Mouse (Mus musculus) midbrain, embryonic 15.5 days (tissue): ENCODE measurements around the gene Cdsn. TPM values are rescaled to one million over a fixed set of nuclear protein-coding genes. Genes with fewer than 3 reads are reported as not detected.

Source experiments
- ATAC-seq: fragments of 200-750 bp; cut with Nextera tagmentation; replicated peaks from 2 replicates; pipeline ENCODE4 v1.8.0; 2017; ENCODE audit warnings: moderate TSS enrichment
- H3K27ac ChIP-seq: fragments of 300-500 bp; sonication (generic); 2 replicates; pipeline ENCODE4 v1.5.1; 2015; ENCODE audit warnings: mild to moderate bottlenecking, inconsistent platforms
- H3K27me3 ChIP-seq: fragments of 300-500 bp; sonication (generic); replicated peaks from 2 replicates; pipeline ENCODE4 v1.6.1; 2015; ENCODE audit warnings: inconsistent platforms
- H3K36me3 ChIP-seq: fragments of 300-500 bp; sonication (generic); replicated peaks from 2 replicates; pipeline ENCODE4 v1.6.1; 2015; ENCODE audit warnings: inconsistent platforms
- H3K4me1 ChIP-seq: fragments of 300-500 bp; sonication (generic); 2 replicates; pipeline ENCODE4 v1.6.1; 2015; ENCODE audit warnings: inconsistent platforms
- H3K4me2 ChIP-seq: fragments of 300-500 bp; sonication (generic); 2 replicates; pipeline ENCODE4 v1.6.1; 2015; ENCODE audit warnings: inconsistent platforms, mild to moderate bottlenecking, moderate library complexity
- H3K4me3 ChIP-seq: fragments of 300-500 bp; sonication (generic); 2 replicates; pipeline ENCODE4 v1.5.1; 2015; ENCODE audit warnings: mild to moderate bottlenecking, inconsistent platforms
- H3K9ac ChIP-seq: fragments of 300-500 bp; sonication (generic); 2 replicates; pipeline ENCODE4 v1.6.1; 2015; ENCODE audit warnings: mild to moderate bottlenecking, inconsistent platforms
- H3K9me3 ChIP-seq: fragments of 300-500 bp; sonication (generic); 2 replicates; pipeline ENCODE4 v1.6.1; 2016; ENCODE audit warnings: inconsistent platforms
- WGBS: fragments of 180-500 bp; shearing (Covaris S2); methylation state at CpG from one replicate; pipeline ENCODE4 v1.1.7; 2015; ENCODE audit warnings: mixed read lengths; 5-methylcytosine and 5-hydroxymethylcytosine counted together
- polyA plus RNA-seq: library from polyadenylated mRNA; unstranded; fragments of >200 nt; fragmentation: Nextera tagmentation; extraction: Ambion mirVana; gene quantifications from 2 replicates; pipeline ENCODE4 v1.2.1, GENCODE M21; 2015

Cdsn gene
- polyA plus RNA-seq, 1 experiment from 2014 or later = 0.06 TPM

- no peak overlapping the region for H3K27ac ChIP-seq
- H3K36me3 ChIP-seq = no peaks in the 10 kb centered on the region
- peaks cover 16% of the 10 kb centered on the region for H3K4me1 ChIP-seq
- H3K4me2 ChIP-seq = no peak overlapping the region
- no peak for ATAC-seq
- H3K27me3 ChIP-seq = 0 out of 2 replicates have a peak, but pooled peaks cover 2% of the 10 kb centered on the region
- no peak overlapping the region for H3K9ac ChIP-seq
- H3K4me3 ChIP-seq = no peak overlapping the region
- 56% methylated on average over 6 of the region's 6 CpGs for WGBS
- H3K9me3 ChIP-seq = no peaks in the 10 kb centered on the region
These were observed 37.2 kb upstream of the Cdsn start for GRCm38 (mm10) chr17:35514756-35515155.

- Histone ChIP-seq H3K27me3 (0 out of 2 replicates have a peak, but pooled peaks cover 2% of the 10 kb centered on the region), H3K9ac (peak overlapping the region; percentile 27; the same call in 1 of the 2 replicates), H3K36me3 (no peaks in the 10 kb centered on the region), H3K4me2 (peak overlapping the region; percentile 89), H3K9me3 (no peaks in the 10 kb centered on the region), H3K4me3 (peak overlapping the region; percentile 62), H3K27ac (no peak overlapping the region), H3K4me1 (peaks cover 16% of the 10 kb centered on the region)
- peak; percentile 24; the same call in 1 of the 2 replicates for ATAC-seq
- WGBS = 7% methylated on average over 25 of the region's 25 CpGs
These were observed 35.9 kb upstream of the Cdsn start for GRCm38 (mm10) chr17:35515911-35516640.

- Histone ChIP-seq H3K4me2 (peak within 1 kb of the TSS; percentile 89), H3K27me3 (0 out of 2 replicates have a peak, but pooled peaks cover 2% of the 10 kb centered on the region), H3K27ac (no peak within 1 kb of the TSS), H3K36me3 (no peaks in the 10 kb centered on the region), H3K4me3 (peak within 1 kb of the TSS; percentile 62), H3K4me1 (peaks cover 16% of the 10 kb centered on the region), H3K9me3 (no peaks in the 10 kb centered on the region), H3K9ac (peak within 1 kb of the TSS; percentile 27; the same call in 1 of the 2 replicates)
- ATAC-seq = peak; percentile 95
- WGBS = under 1% methylated on average over 67 of the region's 67 CpGs
These were observed 35.1 kb upstream of the Cdsn start, which contains the start of the genes Tcf19 and Cchcr1 for GRCm38 (mm10) chr17:35516652-35517500. TSS of gene Tcf19 (minus strand) at chr17:35516824. TSS of gene Cchcr1 (plus strand) at chr17:35517100.

DNA sequence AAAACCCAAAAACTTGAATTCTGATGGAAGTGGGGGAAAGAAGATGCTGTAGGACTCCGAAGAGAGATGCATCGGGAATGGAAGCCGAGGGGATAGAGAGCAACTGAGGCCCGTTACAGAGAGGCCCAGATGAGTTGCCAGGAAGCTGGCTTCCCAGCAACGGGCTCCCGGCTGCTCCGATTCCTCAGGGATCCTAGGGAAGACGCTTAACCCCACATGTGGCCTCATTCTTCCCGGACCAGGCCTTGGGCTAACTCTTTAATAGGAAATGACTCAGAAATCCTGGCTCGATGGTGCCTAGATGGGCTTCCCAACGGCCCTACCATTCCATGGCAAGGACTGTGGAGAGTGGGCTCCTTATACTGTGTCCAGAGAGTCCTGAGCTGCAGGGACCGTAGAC, 34.4 kb upstream of the Cdsn start:
- Histone ChIP-seq H3K9ac (no peak overlapping the region), H3K36me3 (no peaks in the 10 kb centered on the region), H3K27me3 (0 out of 2 replicates have a peak, but pooled peaks cover 2% of the 10 kb centered on the region), H3K27ac (no peak overlapping the region), H3K4me2 (peak overlapping the region; percentile 89), H3K4me3 (peak overlapping the region; percentile 62), H3K9me3 (no peaks in the 10 kb centered on the region), H3K4me1 (peaks cover 16% of the 10 kb centered on the region)
- ATAC-seq = no peak
- WGBS = 9% methylated on average over 12 of the region's 12 CpGs

DNA sequence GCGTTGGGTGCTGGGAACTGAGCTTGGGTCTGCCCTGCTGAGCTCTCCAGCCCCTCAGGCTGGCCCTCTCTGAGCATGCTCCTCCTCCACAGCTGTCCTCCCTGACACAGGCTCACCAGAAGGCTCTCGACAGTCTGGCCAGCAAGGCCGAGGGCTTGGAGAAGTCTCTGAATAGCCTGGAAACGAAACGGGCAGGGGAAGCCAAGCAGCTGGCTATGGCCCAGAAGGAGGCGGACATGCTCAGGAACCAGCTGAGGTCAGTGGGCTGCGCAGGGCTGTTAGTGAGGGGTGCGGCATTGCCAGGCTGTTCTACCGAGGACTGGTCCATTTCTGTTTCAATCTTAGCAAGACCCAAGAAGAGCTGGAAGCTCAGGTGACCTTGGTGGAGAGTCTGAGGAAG, 27.6 kb upstream of the Cdsn start:
- no peak overlapping the region for H3K4me2 ChIP-seq
- no peaks in the 10 kb centered on the region for H3K27me3 ChIP-seq
- no peak for ATAC-seq
- H3K4me1 ChIP-seq = no peaks in the 10 kb centered on the region
- H3K9me3 ChIP-seq = no peaks in the 10 kb centered on the region
- H3K36me3 ChIP-seq = no peaks in the 10 kb centered on the region
- H3K4me3 ChIP-seq = no peak overlapping the region
- H3K27ac ChIP-seq = no peak overlapping the region
- no peak overlapping the region for H3K9ac ChIP-seq
- 88% methylated on average over 9 of the region's 9 CpGs for WGBS

GRCm38 (mm10) chr17:35526644-35527043, 25.3 kb upstream of the Cdsn start:
- H3K4me3 ChIP-seq = no peak overlapping the region
- no peak overlapping the region for H3K4me2 ChIP-seq
- H3K4me1 ChIP-seq = peaks cover 3% of the 10 kb centered on the region; the same call in 1 of the 2 replicates
- ATAC-seq = no peak
- no peak overlapping the region for H3K9ac ChIP-seq
- H3K27ac ChIP-seq = no peak overlapping the region
- no peaks in the 10 kb centered on the region for H3K36me3 ChIP-seq
- WGBS = 86% methylated on average over 8 of the region's 8 CpGs
- no peaks in the 10 kb centered on the region for H3K9me3 ChIP-seq
- H3K27me3 ChIP-seq = no peaks in the 10 kb centered on the region

GRCm38 (mm10) chr17:35532360-35532759, 19.6 kb upstream of the Cdsn start:
- WGBS = 25% methylated on average over 3 of the region's 3 CpGs
- no peak for ATAC-seq

GRCm38 (mm10) chr17:35532901-35533300, 19.0 kb upstream of the Cdsn start, which contains the start of gene Psors1c2:
TSS of gene Psors1c2 (plus strand) at chr17:35533201.
- H3K4me3 ChIP-seq = no peak within 1 kb of the TSS

More at GRCm38 (mm10) chr17:35532360-35532759, 19.6 kb upstream of the Cdsn start:
- H3K27ac ChIP-seq = no peak overlapping the region
- H3K4me1 ChIP-seq = peaks cover 3% of the 10 kb centered on the region; the same call in 1 of the 2 replicates
- H3K9me3 ChIP-seq = no peaks in the 10 kb centered on the region
- H3K4me3 ChIP-seq = no peak overlapping the region
- H3K9ac ChIP-seq = no peak overlapping the region
- no peak overlapping the region for H3K4me2 ChIP-seq
- H3K27me3 ChIP-seq = no peaks in the 10 kb centered on the region
- H3K36me3 ChIP-seq = no peaks in the 10 kb centered on the region

DNA sequence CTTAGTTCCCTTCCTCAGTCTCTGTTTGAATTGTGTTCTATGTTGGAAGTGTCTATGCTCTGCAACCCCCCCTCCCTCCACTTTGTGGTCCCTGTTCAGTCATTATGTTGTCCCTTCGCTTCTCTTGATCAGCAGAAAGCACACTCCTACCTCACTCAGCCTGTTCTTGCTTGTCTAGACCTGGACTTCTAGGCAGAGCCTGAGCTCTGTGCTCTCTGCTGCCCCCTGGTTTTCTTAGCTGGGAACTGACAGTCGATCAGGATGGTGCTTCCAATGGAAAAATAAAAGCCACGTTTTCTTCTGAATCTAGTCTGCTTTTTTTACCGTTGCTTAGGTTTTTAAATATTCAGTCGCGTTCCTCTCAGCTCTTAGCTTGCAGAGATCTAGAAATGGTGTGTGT, 17.6 kb upstream of the Cdsn start:
- WGBS = 11% methylated on average over 6 of the region's 6 CpGs
- Histone ChIP-seq H3K4me1 (peaks cover 3% of the 10 kb centered on the region; the same call in 1 of the 2 replicates), H3K4me2 (no peak overlapping the region), H3K27me3 (no peaks in the 10 kb centered on the region), H3K36me3 (no peaks in the 10 kb centered on the region), H3K9me3 (no peaks in the 10 kb centered on the region), H3K4me3 (no peak overlapping the region), H3K27ac (no peak overlapping the region), H3K9ac (no peak overlapping the region)
- peak; percentile 75 for ATAC-seq

More at GRCm38 (mm10) chr17:35532901-35533300, 19.0 kb upstream of the Cdsn start, which contains the start of gene Psors1c2:
- peaks cover 3% of the 10 kb centered on the region; the same call in 1 of the 2 replicates for H3K4me1 ChIP-seq
- H3K4me2 ChIP-seq = no peak within 1 kb of the TSS
- no peaks in the 10 kb centered on the region for H3K27me3 ChIP-seq
- 54% methylated on average over 7 of the region's 7 CpGs for WGBS
- ATAC-seq = no peak
- H3K36me3 ChIP-seq = no peaks in the 10 kb centered on the region
- H3K9ac ChIP-seq = no peak within 1 kb of the TSS
- no peaks in the 10 kb centered on the region for H3K9me3 ChIP-seq
- H3K27ac ChIP-seq = no peak within 1 kb of the TSS

DNA sequence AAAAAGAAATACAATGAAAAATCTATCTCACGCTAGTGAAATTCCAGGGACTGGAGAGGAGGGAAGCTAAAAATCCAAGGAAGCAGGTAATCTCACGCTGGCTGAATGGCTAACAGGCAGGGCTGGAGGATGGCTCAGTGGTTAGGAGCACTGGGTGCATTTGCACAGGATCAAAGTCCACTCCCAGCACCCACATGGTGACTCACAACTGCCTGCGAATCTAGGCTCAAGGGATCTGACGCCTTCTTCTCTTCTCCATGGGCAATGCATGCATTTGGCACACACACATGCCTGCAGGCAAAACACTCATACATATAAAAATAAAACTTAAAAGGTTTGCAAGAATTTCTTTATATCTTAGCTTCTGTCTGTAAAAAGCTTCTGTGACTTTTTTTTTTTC, 14.5 kb upstream of the Cdsn start:
- H3K9ac ChIP-seq = no peak overlapping the region
- H3K9me3 ChIP-seq = no peaks in the 10 kb centered on the region
- no peak for ATAC-seq
- H3K4me3 ChIP-seq = no peak overlapping the region
- no peak overlapping the region for H3K4me2 ChIP-seq
- no peak overlapping the region for H3K27ac ChIP-seq
- H3K36me3 ChIP-seq = no peaks in the 10 kb centered on the region
- 90% methylated on average over 4 of the region's 4 CpGs for WGBS
- no peaks in the 10 kb centered on the region for H3K27me3 ChIP-seq
- H3K4me1 ChIP-seq = no peaks in the 10 kb centered on the region

GRCm38 (mm10) chr17:35538476-35538875, 13.5 kb upstream of the Cdsn start:
- no peaks in the 10 kb centered on the region for H3K27me3 ChIP-seq
- H3K4me1 ChIP-seq = peaks cover 5% of the 10 kb centered on the region; the same call in 1 of the 2 replicates
- H3K9ac ChIP-seq = no peak overlapping the region
- H3K4me2 ChIP-seq = no peak overlapping the region
- H3K27ac ChIP-seq = no peak overlapping the region
- 80% methylated on average over 1 of the region's 1 CpGs for WGBS
- H3K9me3 ChIP-seq = no peaks in the 10 kb centered on the region
- no peak for ATAC-seq
- no peak overlapping the region for H3K4me3 ChIP-seq
- no peaks in the 10 kb centered on the region for H3K36me3 ChIP-seq

GRCm38 (mm10) chr17:35539540-35539939, 12.4 kb upstream of the Cdsn start:
- WGBS = 55% methylated on average over 10 of the region's 10 CpGs
- no peak for ATAC-seq
- H3K9me3 ChIP-seq = no peaks in the 10 kb centered on the region
- H3K9ac ChIP-seq = no peak overlapping the region
- H3K4me1 ChIP-seq = peaks cover 7% of the 10 kb centered on the region; the same call in 1 of the 2 replicates
- no peak overlapping the region for H3K4me3 ChIP-seq
- H3K27ac ChIP-seq = no peak overlapping the region
- H3K4me2 ChIP-seq = no peak overlapping the region
- no peaks in the 10 kb centered on the region for H3K27me3 ChIP-seq
- no peaks in the 10 kb centered on the region for H3K36me3 ChIP-seq
